Mouse (Mus musculus) hindbrain, embryonic 16.5 days (tissue): ENCODE measurements at regions not wholly inside any gene's neighbourhood (a gene's known extent, or its start where the extent isn't known, plus 50 kb on each side); places are given as distances from the start of the nearest gene placed in this dataset.

Experiments used
- ATAC-seq: fragments of 200-750 bp; cut with Nextera tagmentation; 2 replicates; pipeline ENCODE4 v1.8.0; 2017; ENCODE audit warnings: moderate TSS enrichment, moderate library complexity
- H3K27ac ChIP-seq: fragments of 300-500 bp; sonication (generic); 2 replicates; pipeline ENCODE4 v1.5.1; 2014; ENCODE audit warnings: low read depth, mild to moderate bottlenecking, control low read depth, low read length, moderate library complexity
- H3K27me3 ChIP-seq: fragments of 300-500 bp; sonication (generic); replicated peaks from 2 replicates; pipeline ENCODE4 v1.6.1; 2014; ENCODE audit warnings: low read length; ENCODE audit not compliant: control insufficient read depth, insufficient read depth
- H3K36me3 ChIP-seq: fragments of 300-500 bp; sonication (generic); 2 replicates; pipeline ENCODE4 v1.6.1; 2014; ENCODE audit warnings: mild to moderate bottlenecking, low read length, moderate library complexity, mixed read lengths; ENCODE audit not compliant: control insufficient read depth, insufficient read depth
- H3K4me1 ChIP-seq: fragments of 300-500 bp; sonication (generic); 2 replicates; pipeline ENCODE4 v1.6.1; 2014; ENCODE audit warnings: low read depth, low read length; ENCODE audit not compliant: control insufficient read depth, insufficient read depth
- H3K4me2 ChIP-seq: fragments of 300-500 bp; sonication (generic); 2 replicates; pipeline ENCODE4 v1.6.1; 2014; ENCODE audit warnings: mild to moderate bottlenecking, low read length, control low read depth, moderate library complexity
- H3K4me3 ChIP-seq: fragments of 300-500 bp; sonication (generic); 2 replicates; pipeline ENCODE4 v1.5.1; 2014; ENCODE audit warnings: mild to moderate bottlenecking, low read length, control low read depth, moderate library complexity
- H3K9ac ChIP-seq: fragments of 300-500 bp; sonication (generic); 2 replicates; pipeline ENCODE4 v1.6.1; 2014; ENCODE audit warnings: low read depth, mild to moderate bottlenecking, control low read depth, low read length, moderate library complexity
- H3K9me3 ChIP-seq: fragments of 300-500 bp; sonication (generic); 2 replicates; pipeline ENCODE4 v1.6.1; 2014; ENCODE audit warnings: mild to moderate bottlenecking, low read length, moderate library complexity; ENCODE audit not compliant: control insufficient read depth
- WGBS: fragments of 180-500 bp; shearing (Covaris S2); extraction: QIAGEN DNeasy Blood & Tissue Kit; methylation state at CpG from one replicate; pipeline ENCODE4 v1.1.7; 2014; 5-methylcytosine and 5-hydroxymethylcytosine counted together

DNA sequence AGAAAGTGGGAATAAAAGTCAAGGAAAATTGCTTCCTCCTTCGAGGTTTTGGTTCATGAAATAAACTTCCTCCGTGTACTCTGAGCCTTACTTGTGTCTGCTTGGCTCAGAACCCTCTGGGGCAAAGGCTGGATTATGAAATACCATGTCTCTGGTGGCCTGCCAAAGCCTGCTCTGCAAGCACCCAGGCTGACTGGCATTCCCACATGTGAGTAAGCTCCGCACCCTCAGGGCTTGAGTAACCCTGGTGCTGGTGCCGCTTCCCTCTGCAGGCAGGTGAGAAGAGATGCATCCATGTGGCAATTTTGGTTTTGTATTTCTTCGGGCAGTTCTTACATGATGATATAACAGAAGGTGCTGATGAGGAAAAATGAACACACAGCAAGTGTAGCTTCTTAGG, 66.0 kb downstream of the Nr2f2 start:
- H3K9ac ChIP-seq, result no peak overlapping the region
- H3K27ac ChIP-seq, result no peak overlapping the region
- no peak for ATAC-seq
- H3K4me2 ChIP-seq, result no peak overlapping the region
- H3K27me3 ChIP-seq, result no peaks in the 10 kb centered on the region
- 79% methylated on average over 5 of the region's 5 CpGs for WGBS
- no peaks in the 10 kb centered on the region for H3K9me3 ChIP-seq
- H3K36me3 ChIP-seq, result no peaks in the 10 kb centered on the region
- H3K4me1 ChIP-seq, result no peaks in the 10 kb centered on the region
- no peak overlapping the region for H3K4me3 ChIP-seq

DNA sequence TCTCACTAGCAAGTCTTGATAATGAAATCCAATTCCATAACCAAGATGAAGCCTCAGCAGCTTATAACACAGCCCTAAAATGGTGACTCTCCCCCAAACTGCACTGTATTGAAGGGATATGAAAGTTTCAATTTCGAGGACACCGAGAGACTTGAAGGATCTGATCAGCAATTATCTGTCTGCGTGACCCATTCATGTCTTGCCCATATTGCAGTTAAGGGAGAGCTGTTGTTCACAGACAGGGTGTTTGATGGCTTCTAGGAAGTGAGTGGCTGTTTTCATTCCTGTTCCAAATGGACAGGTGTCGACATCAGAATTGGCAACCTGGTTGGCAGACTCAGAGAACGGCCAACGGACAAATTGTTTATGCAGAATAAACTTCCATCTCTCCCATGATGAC, 75.1 kb downstream of the Nr2f2 start:
- Histone ChIP-seq H3K27ac (no peak overlapping the region), H3K9ac (no peak overlapping the region), H3K9me3 (peaks cover 3% of the 10 kb centered on the region; the same call in 1 of the 2 replicates), H3K4me2 (no peak overlapping the region), H3K4me1 (peaks cover 7% of the 10 kb centered on the region), H3K4me3 (no peak overlapping the region), H3K27me3 (peaks cover 23% of the 10 kb centered on the region), H3K36me3 (no peaks in the 10 kb centered on the region)
- no peak for ATAC-seq
- 92% methylated on average over 6 of the region's 6 CpGs for WGBS

DNA sequence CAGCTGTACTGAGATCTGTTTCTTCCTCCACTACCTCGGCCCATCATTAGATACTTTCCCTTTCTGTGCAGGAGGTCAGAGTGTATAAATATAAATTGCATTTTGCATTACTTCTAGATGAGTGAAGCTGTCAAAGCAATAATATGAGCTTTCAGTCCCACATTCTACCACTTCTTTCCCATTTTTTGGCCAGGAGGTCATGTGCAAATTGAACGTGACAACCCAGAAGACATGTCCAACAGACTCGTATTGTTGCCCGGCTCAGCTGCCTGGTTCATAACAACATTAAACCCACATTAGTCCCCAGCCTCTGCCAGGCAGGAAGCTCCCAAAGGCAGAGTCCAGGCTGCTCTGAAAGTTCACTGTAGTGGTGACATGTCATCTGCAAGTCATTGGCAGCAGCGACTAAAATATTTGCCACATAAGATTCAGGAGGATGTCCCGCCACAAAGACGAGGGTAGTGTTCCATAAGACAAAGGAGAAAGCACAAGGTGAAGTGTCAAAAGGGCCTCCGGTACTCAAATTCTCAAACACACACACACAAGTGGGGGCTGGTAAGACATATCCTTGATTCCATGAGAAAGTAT, 75.7 kb downstream of the Nr2f2 start:
- Histone ChIP-seq H3K4me3 (no peak overlapping the region), H3K27ac (no peak overlapping the region), H3K9me3 (peaks cover 3% of the 10 kb centered on the region; the same call in 1 of the 2 replicates), H3K4me2 (no peak overlapping the region), H3K36me3 (no peaks in the 10 kb centered on the region), H3K9ac (no peak overlapping the region), H3K27me3 (peaks cover 23% of the 10 kb centered on the region), H3K4me1 (peaks cover 7% of the 10 kb centered on the region)
- 68% methylated on average over 8 of the region's 8 CpGs for WGBS
- ATAC-seq, result no peak

DNA sequence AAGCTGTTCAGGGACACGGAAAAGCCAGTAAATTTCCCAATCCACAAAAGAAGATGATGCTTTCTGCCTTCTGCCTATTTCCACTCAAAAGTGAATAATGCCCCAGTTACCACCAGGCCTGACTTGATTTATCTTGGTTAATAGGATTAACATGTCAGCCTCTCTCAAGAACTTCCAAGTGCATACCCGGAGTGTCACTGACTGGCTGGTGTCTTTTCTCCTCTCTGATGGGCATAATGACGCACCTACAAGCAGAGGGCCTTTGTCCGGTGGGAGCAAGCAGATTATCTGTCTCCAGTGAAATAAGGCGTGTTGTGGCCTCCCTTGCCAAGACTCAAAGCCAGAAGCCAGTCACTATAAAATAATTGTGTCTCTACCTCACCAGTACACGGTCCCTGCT, 76.3 kb downstream of the Nr2f2 start:
- H3K9me3 ChIP-seq, result peaks cover 3% of the 10 kb centered on the region; the same call in 1 of the 2 replicates
- no peak overlapping the region for H3K9ac ChIP-seq
- 37% methylated on average over 6 of the region's 6 CpGs for WGBS
- H3K36me3 ChIP-seq, result no peaks in the 10 kb centered on the region
- peaks cover 7% of the 10 kb centered on the region for H3K4me1 ChIP-seq
- peak; percentile 54; the same call in 1 of the 2 replicates for ATAC-seq
- peaks cover 28% of the 10 kb centered on the region for H3K27me3 ChIP-seq
- no peak overlapping the region for H3K27ac ChIP-seq
- no peak overlapping the region for H3K4me3 ChIP-seq
- H3K4me2 ChIP-seq, result no peak overlapping the region

DNA sequence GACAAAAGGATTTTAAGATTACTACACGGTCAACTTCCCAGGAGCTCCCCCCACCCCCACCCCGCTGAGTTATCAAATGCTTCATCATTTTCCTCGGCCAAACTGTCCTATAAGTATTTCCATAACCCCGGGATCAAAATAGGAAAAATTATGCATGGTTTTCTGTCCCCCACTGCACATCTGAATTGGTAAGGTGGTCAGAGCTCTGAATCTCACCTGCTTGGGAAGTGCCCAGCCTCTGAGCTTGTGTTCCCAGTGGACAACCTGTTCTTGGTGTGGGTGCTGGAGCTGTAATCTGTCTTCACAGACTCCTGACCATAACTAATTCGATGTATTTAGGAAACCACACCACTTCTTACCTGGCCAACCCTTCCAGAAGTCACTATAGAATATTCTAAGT, 77.9 kb downstream of the Nr2f2 start:
- no peak overlapping the region for H3K27ac ChIP-seq
- peaks cover 43% of the 10 kb centered on the region for H3K27me3 ChIP-seq
- peaks cover 7% of the 10 kb centered on the region for H3K4me1 ChIP-seq
- H3K9me3 ChIP-seq, result peaks cover 3% of the 10 kb centered on the region; the same call in 1 of the 2 replicates
- H3K4me2 ChIP-seq, result no peak overlapping the region
- no peak for ATAC-seq
- no peak overlapping the region for H3K4me3 ChIP-seq
- no peaks in the 10 kb centered on the region for H3K36me3 ChIP-seq
- H3K9ac ChIP-seq, result no peak overlapping the region
- WGBS, result 20% methylated on average over 5 of the region's 5 CpGs

DNA sequence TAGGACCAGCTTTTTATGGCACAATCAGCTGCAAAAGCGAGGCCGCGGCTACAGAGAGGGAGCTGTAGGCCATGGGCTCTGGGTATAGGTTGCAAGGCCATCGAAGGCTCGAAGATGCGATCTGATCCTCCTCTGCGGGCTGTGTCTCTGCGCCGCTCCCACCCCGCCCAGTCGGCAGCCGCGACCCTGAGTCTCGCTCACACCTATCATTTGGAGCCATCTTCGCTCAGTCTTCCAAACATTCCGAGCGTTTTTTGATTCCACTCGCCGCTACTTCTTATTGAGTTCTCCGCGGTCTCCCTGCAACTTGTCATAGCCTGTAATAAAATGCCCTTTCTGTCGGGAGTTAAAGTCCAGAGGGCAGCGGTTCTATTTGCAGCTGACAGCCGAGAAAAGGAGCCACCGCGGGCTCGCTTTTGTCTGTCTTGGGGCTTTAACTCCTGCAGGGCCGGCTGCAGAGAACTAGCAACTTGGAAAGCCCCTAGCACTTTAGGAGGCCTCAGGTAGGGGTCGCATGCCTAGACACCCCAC, 78.6 kb downstream of the Nr2f2 start:
- Histone ChIP-seq H3K9me3 (peaks cover 3% of the 10 kb centered on the region; the same call in 1 of the 2 replicates), H3K27ac (no peak overlapping the region), H3K27me3 (peaks cover 49% of the 10 kb centered on the region), H3K4me2 (peak overlapping the region; percentile 53), H3K4me1 (peaks cover 7% of the 10 kb centered on the region), H3K4me3 (peak overlapping the region; percentile 30), H3K9ac (peak overlapping the region; percentile 55), H3K36me3 (no peaks in the 10 kb centered on the region)
- no peak for ATAC-seq
- under 1% methylated on average over 29 of the region's 29 CpGs for WGBS

DNA sequence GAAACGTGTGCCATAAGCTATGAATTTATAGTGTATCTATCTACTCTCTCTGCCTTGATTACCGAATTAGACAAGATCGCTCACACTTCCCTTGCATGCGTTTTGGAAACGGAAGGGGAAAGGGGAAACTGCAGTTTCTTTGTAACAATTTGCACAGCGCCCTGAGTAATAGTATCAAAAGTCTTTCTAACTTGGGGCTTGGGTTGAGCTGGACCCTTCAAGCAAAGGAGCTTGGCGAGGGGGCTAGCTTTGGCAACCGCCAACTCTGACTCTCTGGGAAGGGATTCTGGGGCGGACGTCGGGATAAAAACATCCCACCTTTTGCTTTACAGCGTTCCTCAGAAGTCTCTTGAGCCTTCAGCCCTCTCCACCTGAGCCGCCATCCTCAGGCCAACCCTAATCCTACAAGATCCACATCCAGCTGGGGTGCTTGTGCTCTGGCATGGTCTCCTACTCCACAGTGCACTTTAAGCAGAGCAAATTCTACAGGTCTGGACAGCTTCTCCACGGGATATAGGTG, 79.6 kb downstream of the Nr2f2 start:
- Histone ChIP-seq H3K4me3 (no peak overlapping the region), H3K9ac (no peak overlapping the region), H3K4me1 (peaks cover 7% of the 10 kb centered on the region), H3K36me3 (no peaks in the 10 kb centered on the region), H3K4me2 (no peak overlapping the region), H3K27ac (no peak overlapping the region), H3K27me3 (peaks cover 53% of the 10 kb centered on the region), H3K9me3 (no peaks in the 10 kb centered on the region)
- 10% methylated on average over 14 of the region's 14 CpGs for WGBS
- no peak for ATAC-seq

DNA sequence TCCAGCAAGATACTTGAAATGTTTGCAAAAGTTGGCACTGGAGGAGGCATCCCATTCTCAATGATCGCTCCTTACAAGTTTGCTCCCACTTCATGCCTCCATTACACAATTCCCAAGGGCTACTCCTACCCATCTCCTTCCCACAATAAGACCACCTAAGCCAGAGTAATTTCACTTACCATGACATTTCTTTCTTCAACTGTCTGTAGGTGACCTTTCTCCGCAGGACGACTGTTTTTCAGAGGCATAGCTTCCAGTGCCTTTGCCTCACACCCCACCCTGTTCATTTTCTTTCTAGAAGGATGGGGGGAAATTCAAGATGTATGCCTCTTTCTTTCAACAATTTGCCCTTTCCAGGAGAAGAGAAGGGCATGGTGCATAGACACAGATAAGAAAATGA, 81.2 kb downstream of the Nr2f2 start:
- H3K9ac ChIP-seq, result no peak overlapping the region
- whole genome bisulfite sequencing, result 27% methylated on average over 3 of the region's 3 CpGs
- no peak overlapping the region for H3K27ac ChIP-seq
- no peak overlapping the region for H3K4me3 ChIP-seq
- ATAC-seq, result no peak
- H3K27me3 ChIP-seq, result peaks cover 55% of the 10 kb centered on the region
- H3K36me3 ChIP-seq, result no peaks in the 10 kb centered on the region
- H3K4me1 ChIP-seq, result peaks cover 15% of the 10 kb centered on the region
- no peak overlapping the region for H3K4me2 ChIP-seq
- H3K9me3 ChIP-seq, result no peaks in the 10 kb centered on the region

DNA sequence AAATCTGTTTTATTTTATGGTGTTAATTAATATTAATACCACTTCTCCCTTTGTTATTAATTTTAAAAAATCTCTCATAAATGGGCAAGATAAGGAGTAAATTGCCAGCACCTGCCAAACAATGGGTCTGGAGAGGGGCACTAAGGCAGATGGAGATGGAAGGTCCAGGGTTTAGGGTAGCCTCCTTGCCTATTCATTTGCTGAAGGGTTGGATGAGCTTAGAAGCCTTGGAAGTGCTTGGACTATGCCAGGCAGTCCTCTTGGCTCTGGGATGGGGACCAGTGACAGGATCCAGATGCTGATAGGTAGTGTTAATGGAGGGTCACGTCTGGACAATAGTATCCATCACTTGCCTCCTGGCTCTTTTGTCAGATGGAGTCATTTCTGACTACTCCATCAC, 82.7 kb downstream of the Nr2f2 start:
- WGBS, result 10% methylated on average over 1 of the region's 1 CpGs
- H3K27me3 ChIP-seq, result peaks cover 43% of the 10 kb centered on the region
- no peak for ATAC-seq
- H3K9me3 ChIP-seq, result no peaks in the 10 kb centered on the region
- no peak overlapping the region for H3K4me2 ChIP-seq
- peaks cover 15% of the 10 kb centered on the region for H3K4me1 ChIP-seq
- H3K36me3 ChIP-seq, result no peaks in the 10 kb centered on the region
- H3K27ac ChIP-seq, result no peak overlapping the region
- no peak overlapping the region for H3K4me3 ChIP-seq
- H3K9ac ChIP-seq, result no peak overlapping the region
